Mouse (Mus musculus) midbrain, embryonic 13.5 days (tissue): ENCODE measurements around the gene Dhx32. TPM values are rescaled to one million over a fixed set of nuclear protein-coding genes. Genes with fewer than 3 reads are reported as not detected.

Experiments
- ATAC-seq: fragments of 200-750 bp; cut with Nextera tagmentation; 2 replicates; pipeline ENCODE4 v1.8.0; 2017; ENCODE audit warnings: mild to moderate bottlenecking, moderate TSS enrichment, moderate library complexity
- H3K27ac ChIP-seq: fragments of 300-500 bp; sonication (generic); 2 replicates; pipeline ENCODE4 v1.5.1; 2015; ENCODE audit warnings: inconsistent platforms, mild to moderate bottlenecking, moderate library complexity
- H3K27me3 ChIP-seq: fragments of 300-500 bp; sonication (generic); 2 replicates; pipeline ENCODE4 v1.6.1; 2015; ENCODE audit warnings: mild to moderate bottlenecking, inconsistent platforms
- H3K36me3 ChIP-seq: fragments of 300-500 bp; sonication (generic); 2 replicates; pipeline ENCODE4 v1.6.1; 2015; ENCODE audit warnings: mild to moderate bottlenecking, inconsistent platforms
- H3K4me1 ChIP-seq: fragments of 300-500 bp; sonication (generic); replicated peaks from 2 replicates; pipeline ENCODE4 v1.6.1; 2015; ENCODE audit warnings: inconsistent platforms
- H3K4me2 ChIP-seq: fragments of 300-500 bp; sonication (generic); replicated peaks from 2 replicates; pipeline ENCODE4 v1.6.1; 2015; ENCODE audit warnings: moderate library complexity, mild to moderate bottlenecking, inconsistent platforms
- H3K4me3 ChIP-seq: fragments of 300-500 bp; sonication (generic); replicated peaks from 2 replicates; pipeline ENCODE4 v1.5.1; 2015; ENCODE audit warnings: mild to moderate bottlenecking, inconsistent platforms
- H3K9ac ChIP-seq: fragments of 300-500 bp; sonication (generic); replicated peaks from 2 replicates; pipeline ENCODE4 v1.6.1; 2015; ENCODE audit warnings: mild to moderate bottlenecking, inconsistent platforms
- H3K9me3 ChIP-seq: fragments of 300-500 bp; sonication (generic); 2 replicates; pipeline ENCODE4 v1.6.1; 2016; ENCODE audit warnings: mild to moderate bottlenecking, inconsistent platforms
- WGBS: fragments of 180-500 bp; shearing (Covaris S2); methylation state at CpG from one replicate; pipeline ENCODE4 v1.1.7; 2015; 5-methylcytosine and 5-hydroxymethylcytosine counted together
- polyA plus RNA-seq: library from polyadenylated mRNA; unstranded; fragments of >200 nt; fragmentation: Nextera tagmentation; extraction: Ambion mirVana; gene quantifications from 2 replicates; pipeline ENCODE4 v1.2.1, GENCODE M21; 2015

Gene Dhx32
- polyA plus RNA-seq, 1 experiment from 2014 or later, result 45.8 TPM

- Histone ChIP-seq H3K4me3 (no peak overlapping the region), H3K9me3 (no peaks in the 10 kb centered on the region), H3K4me1 (no peaks in the 10 kb centered on the region), H3K9ac (no peak overlapping the region), H3K36me3 (peaks cover 52% of the 10 kb centered on the region), H3K4me2 (no peak overlapping the region), H3K27me3 (no peaks in the 10 kb centered on the region), H3K27ac (no peak overlapping the region)
- no peak for ATAC-seq
- 61% methylated on average over 4 of the region's 4 CpGs for WGBS
Observed at GRCm38 (mm10) chr7:133744701-133745100, 37.8 kb downstream of the Dhx32 start.

- ATAC-seq, result no peak
- Histone ChIP-seq H3K27me3 (no peaks in the 10 kb centered on the region), H3K4me2 (no peak overlapping the region), H3K9me3 (no peaks in the 10 kb centered on the region), H3K4me3 (no peak overlapping the region), H3K27ac (no peak overlapping the region), H3K36me3 (peaks cover 52% of the 10 kb centered on the region), H3K4me1 (no peaks in the 10 kb centered on the region), H3K9ac (no peak overlapping the region)
- WGBS, result 83% methylated on average over 1 of the region's 1 CpGs
Observed at GRCm38 (mm10) chr7:133744209-133744608, 38.3 kb downstream of the Dhx32 start.

DNA sequence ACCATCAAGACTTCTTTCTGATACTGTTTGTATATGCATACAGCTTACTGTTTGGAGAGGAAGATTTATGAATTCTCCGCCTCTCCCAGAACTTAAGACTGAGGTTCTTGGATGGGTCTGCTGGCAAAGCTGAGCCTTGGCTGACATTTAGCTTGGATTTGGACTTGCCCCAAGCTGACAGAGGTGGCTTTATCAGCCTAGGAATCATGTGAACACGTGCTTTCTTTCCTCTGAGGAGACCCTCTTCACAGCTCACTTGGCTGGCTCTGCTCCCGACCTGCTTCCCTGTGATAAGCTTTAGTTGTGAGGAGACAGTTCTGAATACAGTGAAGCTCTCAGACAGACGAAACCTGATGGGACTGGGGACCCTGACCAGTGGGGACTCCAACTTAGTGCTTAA, 38.9 kb downstream of the Dhx32 start:
- no peaks in the 10 kb centered on the region for H3K4me1 ChIP-seq
- no peak overlapping the region for H3K27ac ChIP-seq
- H3K4me2 ChIP-seq, result no peak overlapping the region
- no peak for ATAC-seq
- H3K27me3 ChIP-seq, result no peaks in the 10 kb centered on the region
- no peaks in the 10 kb centered on the region for H3K9me3 ChIP-seq
- WGBS, result 73% methylated on average over 4 of the region's 4 CpGs
- H3K36me3 ChIP-seq, result peaks cover 53% of the 10 kb centered on the region
- no peak overlapping the region for H3K9ac ChIP-seq
- H3K4me3 ChIP-seq, result no peak overlapping the region

DNA sequence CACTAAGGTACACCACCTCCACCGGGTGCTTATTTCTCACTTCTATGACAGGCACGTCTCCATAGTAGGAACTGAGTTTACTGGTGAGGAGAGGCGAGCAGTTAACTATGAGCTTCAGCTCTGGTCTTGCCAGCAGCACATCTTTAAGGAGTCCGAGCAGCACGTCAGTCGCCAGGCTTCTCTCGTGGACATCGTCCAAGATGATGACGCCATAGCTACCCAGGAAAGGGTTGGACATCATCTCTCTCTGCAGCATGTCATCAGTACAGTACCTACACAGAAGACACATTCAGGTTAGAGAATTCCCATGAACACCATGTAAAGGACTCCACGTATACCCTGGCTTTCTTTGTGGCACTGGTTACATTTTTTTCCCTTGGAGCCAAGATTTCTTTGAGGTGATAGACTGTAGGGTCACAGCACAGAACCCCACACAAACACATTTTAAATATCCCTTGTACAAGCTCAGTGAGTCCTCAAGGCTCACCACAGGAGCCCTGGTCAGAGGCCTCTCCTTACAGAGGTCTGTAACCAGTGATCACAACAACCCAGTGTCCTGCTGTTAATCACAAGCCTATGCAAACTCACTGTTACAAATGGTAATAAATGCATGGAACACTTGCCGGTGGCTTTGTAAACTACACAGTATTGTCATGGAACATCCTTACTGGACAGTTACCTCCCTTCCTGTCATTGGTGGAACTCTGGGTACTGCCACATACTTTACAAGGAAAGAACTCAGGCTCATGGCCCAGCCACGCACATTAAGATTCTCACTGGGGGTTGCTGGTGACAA, 39.8 kb downstream of the Dhx32 start:
- no peak overlapping the region for H3K4me2 ChIP-seq
- H3K36me3 ChIP-seq, result peaks cover 46% of the 10 kb centered on the region
- no peaks in the 10 kb centered on the region for H3K9me3 ChIP-seq
- WGBS, result 92% methylated on average over 12 of the region's 12 CpGs
- no peaks in the 10 kb centered on the region for H3K27me3 ChIP-seq
- H3K9ac ChIP-seq, result no peak overlapping the region
- H3K27ac ChIP-seq, result no peak overlapping the region
- no peak overlapping the region for H3K4me3 ChIP-seq
- ATAC-seq, result no peak
- no peaks in the 10 kb centered on the region for H3K4me1 ChIP-seq

- Histone ChIP-seq H3K9ac (no peak overlapping the region), H3K27me3 (no peaks in the 10 kb centered on the region), H3K4me2 (no peak overlapping the region), H3K4me3 (no peak overlapping the region), H3K27ac (no peak overlapping the region), H3K9me3 (no peaks in the 10 kb centered on the region), H3K4me1 (no peaks in the 10 kb centered on the region), H3K36me3 (peaks cover 42% of the 10 kb centered on the region)
- ATAC-seq, result no peak
- 97% methylated on average over 7 of the region's 7 CpGs for WGBS
Observed at GRCm38 (mm10) chr7:133740558-133740957, 42.0 kb downstream of the Dhx32 start.

DNA sequence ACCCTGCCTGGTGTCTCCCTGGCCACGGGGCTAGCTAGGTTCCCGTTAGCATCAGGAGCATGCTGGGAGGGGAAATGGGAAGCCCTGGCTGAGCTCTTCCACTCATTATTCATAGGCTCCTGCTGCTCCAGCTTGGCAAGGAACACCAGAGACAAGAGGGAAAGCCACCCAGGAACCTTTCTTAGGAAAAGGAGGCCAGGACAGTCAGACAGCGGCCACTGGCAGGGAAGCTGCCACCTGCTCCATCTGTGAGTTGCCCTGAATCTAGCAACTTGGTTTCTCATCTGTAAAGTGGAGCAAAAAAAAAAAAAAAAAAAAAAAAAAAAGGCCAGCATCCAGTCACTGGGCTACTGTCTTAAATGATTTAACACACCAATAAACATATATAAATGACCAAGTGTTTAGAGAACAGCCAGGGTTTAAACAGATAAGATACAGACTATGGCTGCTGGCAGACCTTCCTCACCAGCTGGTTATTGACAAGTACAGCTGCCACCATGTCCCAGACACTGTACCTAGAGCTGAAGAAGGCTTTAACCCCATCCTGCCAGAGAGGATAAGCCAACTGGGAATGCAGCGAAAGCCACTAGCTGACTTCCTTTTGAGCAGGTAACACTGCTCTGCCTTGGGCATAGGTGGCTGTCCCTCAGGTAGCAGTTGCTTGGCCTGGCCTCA, 50.4 kb downstream of the Dhx32 start:
- H3K9ac ChIP-seq, result no peak overlapping the region
- ATAC-seq, result no peak
- H3K4me1 ChIP-seq, result no peaks in the 10 kb centered on the region
- H3K4me3 ChIP-seq, result no peak overlapping the region
- WGBS, result 74% methylated on average over 4 of the region's 4 CpGs
- no peaks in the 10 kb centered on the region for H3K27me3 ChIP-seq
- no peaks in the 10 kb centered on the region for H3K9me3 ChIP-seq
- no peak overlapping the region for H3K27ac ChIP-seq
- H3K36me3 ChIP-seq, result peaks cover 38% of the 10 kb centered on the region
- no peak overlapping the region for H3K4me2 ChIP-seq

- no peaks in the 10 kb centered on the region for H3K4me1 ChIP-seq
- H3K9me3 ChIP-seq, result no peaks in the 10 kb centered on the region
- no peak overlapping the region for H3K4me2 ChIP-seq
- no peak overlapping the region for H3K4me3 ChIP-seq
- H3K27me3 ChIP-seq, result no peaks in the 10 kb centered on the region
- H3K36me3 ChIP-seq, result peaks cover 41% of the 10 kb centered on the region
- ATAC-seq, result no peak
- WGBS, result 92% methylated on average over 11 of the region's 11 CpGs
- no peak overlapping the region for H3K27ac ChIP-seq
- no peak overlapping the region for H3K9ac ChIP-seq
Observed at GRCm38 (mm10) chr7:133730324-133731191, 52.0 kb downstream of the Dhx32 start.

DNA sequence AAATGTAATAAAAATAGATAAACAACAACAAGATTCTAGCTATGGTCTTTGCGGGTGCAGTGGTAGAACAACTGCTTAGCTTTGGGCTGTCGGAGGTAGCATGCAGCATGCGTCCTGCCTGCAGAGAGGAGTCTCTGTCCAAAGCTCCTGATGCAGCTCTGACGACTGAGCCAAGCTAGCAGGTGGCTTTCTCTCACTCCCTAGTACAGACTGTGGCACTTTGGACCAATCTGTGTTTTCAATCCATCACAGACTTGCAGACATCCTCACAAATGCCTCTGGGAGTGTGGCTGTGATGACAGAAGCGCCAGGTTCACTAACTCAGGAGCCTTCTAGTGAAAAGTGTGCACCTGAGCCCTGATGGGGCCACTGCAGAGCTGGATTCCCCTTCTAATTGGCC, 53.2 kb downstream of the Dhx32 start:
- H3K9ac ChIP-seq, result no peak overlapping the region
- H3K4me2 ChIP-seq, result no peak overlapping the region
- 79% methylated on average over 5 of the region's 5 CpGs for WGBS
- no peaks in the 10 kb centered on the region for H3K27me3 ChIP-seq
- no peaks in the 10 kb centered on the region for H3K4me1 ChIP-seq
- peaks cover 51% of the 10 kb centered on the region for H3K36me3 ChIP-seq
- no peak overlapping the region for H3K27ac ChIP-seq
- no peaks in the 10 kb centered on the region for H3K9me3 ChIP-seq
- H3K4me3 ChIP-seq, result no peak overlapping the region
- no peak for ATAC-seq

- Histone ChIP-seq H3K4me3 (no peak overlapping the region), H3K27me3 (no peaks in the 10 kb centered on the region), H3K9ac (no peak overlapping the region), H3K36me3 (peaks cover 52% of the 10 kb centered on the region), H3K4me1 (no peaks in the 10 kb centered on the region), H3K27ac (no peak overlapping the region), H3K9me3 (no peaks in the 10 kb centered on the region), H3K4me2 (no peak overlapping the region)
- ATAC-seq, result no peak
- 88% methylated on average over 6 of the region's 6 CpGs for WGBS
Observed at GRCm38 (mm10) chr7:133727027-133727426, 55.5 kb downstream of the Dhx32 start.

DNA sequence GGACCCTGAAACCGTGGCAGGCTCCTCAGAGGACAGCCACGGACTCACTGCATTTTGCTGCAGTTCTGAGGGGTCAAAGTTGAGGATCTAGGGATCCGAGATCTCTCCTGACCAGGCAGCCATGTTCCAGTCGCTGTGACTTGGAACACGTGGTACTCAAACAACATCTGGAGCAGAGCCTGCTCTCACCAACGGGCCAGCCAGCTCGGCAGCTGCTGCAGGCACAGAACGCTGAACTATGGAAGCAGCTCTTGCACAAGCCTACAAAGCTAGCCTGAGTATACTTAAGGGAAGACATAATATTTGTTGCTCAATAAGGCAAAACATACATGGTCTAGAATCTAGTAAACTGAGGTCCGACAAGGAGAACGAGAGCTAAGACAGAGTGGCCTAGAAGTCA, 57.0 kb downstream of the Dhx32 start:
- Histone ChIP-seq H3K36me3 (peaks cover 55% of the 10 kb centered on the region), H3K27ac (no peak overlapping the region), H3K4me1 (no peaks in the 10 kb centered on the region), H3K9ac (no peak overlapping the region), H3K27me3 (no peaks in the 10 kb centered on the region), H3K4me2 (no peak overlapping the region), H3K9me3 (no peaks in the 10 kb centered on the region), H3K4me3 (no peak overlapping the region)
- 89% methylated on average over 10 of the region's 10 CpGs for WGBS
- ATAC-seq, result no peak

DNA sequence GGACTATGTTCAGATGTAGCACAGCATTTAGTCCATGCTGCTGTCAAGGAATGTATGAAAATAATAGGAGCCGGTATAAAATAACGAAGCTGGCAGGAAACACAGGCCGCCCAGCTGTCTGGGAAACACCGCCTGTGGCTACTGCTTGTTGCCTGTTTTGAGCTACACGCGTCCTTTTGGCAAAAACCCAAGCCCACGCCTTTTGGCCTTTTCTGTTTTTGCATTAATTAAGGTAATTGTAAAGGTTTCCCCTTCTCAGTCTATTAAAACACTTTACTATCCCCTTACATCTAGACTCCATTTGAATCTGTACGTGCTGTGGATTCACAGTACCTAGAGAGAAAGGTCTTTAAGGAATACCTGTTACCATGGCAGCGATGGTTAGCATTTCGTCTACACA, 57.7 kb downstream of the Dhx32 start:
- H3K4me2 ChIP-seq, result no peak overlapping the region
- peaks cover 61% of the 10 kb centered on the region for H3K36me3 ChIP-seq
- WGBS, result 87% methylated on average over 10 of the region's 10 CpGs
- no peak overlapping the region for H3K9ac ChIP-seq
- H3K27ac ChIP-seq, result no peak overlapping the region
- H3K9me3 ChIP-seq, result no peaks in the 10 kb centered on the region
- no peaks in the 10 kb centered on the region for H3K27me3 ChIP-seq
- no peak overlapping the region for H3K4me3 ChIP-seq
- no peaks in the 10 kb centered on the region for H3K4me1 ChIP-seq
- no peak for ATAC-seq

DNA sequence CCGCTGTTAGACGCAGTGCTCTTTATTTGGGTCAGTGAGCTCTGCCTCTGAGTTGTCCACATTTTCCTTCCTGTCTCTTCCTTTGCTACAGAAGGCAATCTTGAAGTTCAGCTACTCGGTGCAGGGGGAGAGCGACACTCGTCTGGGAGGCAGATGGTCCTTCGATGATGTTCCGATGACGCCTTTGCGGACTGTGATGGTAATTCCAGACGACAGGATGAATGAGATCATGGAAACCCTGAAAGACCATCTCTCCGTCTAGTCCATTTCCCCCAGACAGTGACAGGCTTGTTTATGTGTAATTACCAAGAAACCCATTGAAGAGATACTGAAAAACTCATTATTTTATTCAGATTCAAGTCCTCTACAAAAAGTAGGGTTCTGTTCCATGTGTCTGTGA, 61.9 kb downstream of the Dhx32 start:
- ATAC-seq, result no peak
- no peak overlapping the region for H3K9ac ChIP-seq
- no peaks in the 10 kb centered on the region for H3K9me3 ChIP-seq
- H3K4me2 ChIP-seq, result no peak overlapping the region
- no peaks in the 10 kb centered on the region for H3K27me3 ChIP-seq
- WGBS, result 87% methylated on average over 11 of the region's 11 CpGs
- no peak overlapping the region for H3K4me3 ChIP-seq
- peaks cover 99% of the 10 kb centered on the region for H3K36me3 ChIP-seq
- no peak overlapping the region for H3K27ac ChIP-seq
- no peaks in the 10 kb centered on the region for H3K4me1 ChIP-seq
